Comparison of ENCODE assay signal across 10 mouse cellular contexts in genomic region chr13:99900965-99901364, GRCm38 (mm10). TPM values are rescaled to one million over a fixed set of nuclear protein-coding genes. Genes with fewer than 3 reads are reported as not detected.
DNase-seq lines count a peak whose midpoint lies in the region; ATAC-seq and TF ChIP-seq lines count a peak whose summit lies in the region.
"Had no signal": no experiment of that assay in that cellular context is flagged by ENCODE, and none has a peak within 500 bp of the region (broad histone marks: within the 10 kb centered on the region; RNA-seq: fewer than 3 reads in every experiment).

Cartpt (minus strand) TSS chr13:99901091.

- H3K4me2 ChIP-seq in lung, embryonic 16.5 days (ENCODE audit: low read depth, low read length) = peak within 1 kb of the TSS; percentile 25; the same call in 1 of the 2 replicates
- H3K4me2 ChIP-seq in lung, postnatal 0 days (replicated peaks; ENCODE audit: low read depth, low read length) = no peak within 1 kb of the TSS
- no peak within 1 kb of the TSS; the same call in 1 of the 2 replicates for H3K4me2 ChIP-seq in stomach, embryonic 16.5 days (ENCODE audit: low read depth, low read length)

- no peak within 1 kb of the TSS for H3K27ac ChIP-seq in lung, embryonic 16.5 days (ENCODE audit: low read length)
- H3K27ac ChIP-seq in lung, postnatal 0 days (ENCODE audit: low read length) = no peak within 1 kb of the TSS
- no peak within 1 kb of the TSS for H3K27ac ChIP-seq in limb, embryonic 10.5 days
- no peak within 1 kb of the TSS for H3K27ac ChIP-seq in stomach, embryonic 16.5 days (ENCODE audit: low read length)

- no peak for DNase-seq in adrenal gland, postnatal 4 days (ENCODE audit: low spot score in 2 of 2)
- DNase-seq in adrenal gland, postnatal 14 days = no peak
- no peak for DNase-seq in lung, postnatal 0 days (ENCODE audit: low spot score)
- DNase-seq in limb, embryonic 10.5 days (ENCODE audit: low spot score) = no peak
- no peak for DNase-seq in gastrocnemius, postnatal 4 days (ENCODE audit: low spot score in 2 of 2)
- no peak for DNase-seq in adrenal gland, postnatal 10 days

- 0 out of 2 replicates have a peak, but pooled peaks cover 2% of the 10 kb centered on the region for H3K4me1 ChIP-seq in lung, embryonic 16.5 days (replicated peaks; ENCODE audit: control insufficient read depth, insufficient read depth, low read length)
- no peaks in the 10 kb centered on the region for H3K4me1 ChIP-seq in lung, postnatal 0 days (ENCODE audit: insufficient read depth, low read depth, low read length)
- peaks cover 11% of the 10 kb centered on the region for H3K4me1 ChIP-seq in limb, embryonic 10.5 days
- H3K4me1 ChIP-seq in stomach, embryonic 16.5 days (ENCODE audit: control insufficient read depth, insufficient read depth, low read length) = no peaks in the 10 kb centered on the region

- H3K27me3 ChIP-seq in lung, embryonic 16.5 days (ENCODE audit: control insufficient read depth, insufficient read depth, low read depth, low read length) = peaks cover 22% of the 10 kb centered on the region
- H3K27me3 ChIP-seq in lung, postnatal 0 days (replicated peaks; ENCODE audit: insufficient read depth, low read length) = peaks cover 18% of the 10 kb centered on the region
- peaks cover 54% of the 10 kb centered on the region for H3K27me3 ChIP-seq in limb, embryonic 10.5 days (ENCODE audit: low read depth, poor library complexity, severe bottlenecking)
- peaks cover 21% of the 10 kb centered on the region for H3K27me3 ChIP-seq in stomach, embryonic 16.5 days (ENCODE audit: control insufficient read depth, insufficient read depth, low read length)

- H3K4me3 ChIP-seq in lung, embryonic 16.5 days (ENCODE audit: low read length) = no peak within 1 kb of the TSS; the same call in 1 of the 2 replicates
- H3K4me3 ChIP-seq in lung, postnatal 0 days (ENCODE audit: low read depth, low read length) = no peak within 1 kb of the TSS
- H3K4me3 ChIP-seq in limb, embryonic 10.5 days = peak within 1 kb of the TSS; percentile 26; the same call in 1 of the 2 replicates
- no peak within 1 kb of the TSS for H3K4me3 ChIP-seq in stomach, embryonic 16.5 days (replicated peaks; ENCODE audit: low read length)

- no peak for TF ChIP-seq CTCF in lung, postnatal 0 days (IDR thresholded peaks at IDR 0.05)

- no peaks in the 10 kb centered on the region for H3K9me3 ChIP-seq in lung, embryonic 16.5 days (ENCODE audit: control insufficient read depth, low read length)
- no peaks in the 10 kb centered on the region for H3K9me3 ChIP-seq in lung, postnatal 0 days (ENCODE audit: low read length)
- no peaks in the 10 kb centered on the region for H3K9me3 ChIP-seq in limb, embryonic 10.5 days (replicated peaks)
- no peaks in the 10 kb centered on the region for H3K9me3 ChIP-seq in stomach, embryonic 16.5 days (replicated peaks; ENCODE audit: control insufficient read depth, low read length)

- no peak for ATAC-seq in lung, embryonic 16.5 days (ENCODE audit: low read depth)
- ATAC-seq in lung, postnatal 0 days = no peak
- no peak for ATAC-seq in stomach, embryonic 16.5 days (ENCODE audit: insufficient read depth, low FRiP score)

- TF ChIP-seq EP300 in lung, postnatal 0 days (IDR thresholded peaks at IDR 0.05) = no peak

- H3K36me3 ChIP-seq in lung, embryonic 16.5 days (ENCODE audit: control insufficient read depth, insufficient read depth, low read length) = no peaks in the 10 kb centered on the region
- H3K36me3 ChIP-seq in lung, postnatal 0 days (ENCODE audit: insufficient read depth, low read length) = no peaks in the 10 kb centered on the region
- H3K36me3 ChIP-seq in limb, embryonic 10.5 days = no peaks in the 10 kb centered on the region
- no peaks in the 10 kb centered on the region for H3K36me3 ChIP-seq in stomach, embryonic 16.5 days (ENCODE audit: control insufficient read depth, insufficient read depth, low read length)

- 53% methylated on average over 9 of the region's 9 CpGs for WGBS in lung, embryonic 16.5 days
- WGBS in lung, postnatal 0 days = 56% methylated on average over 9 of the region's 9 CpGs
- WGBS in limb, embryonic 10.5 days = 48% methylated on average over 9 of the region's 9 CpGs
- WGBS in stomach, embryonic 16.5 days = 48% methylated on average over 9 of the region's 9 CpGs

- no peak within 1 kb of the TSS for H3K9ac ChIP-seq in lung, embryonic 16.5 days (ENCODE audit: low read length)
- no peak within 1 kb of the TSS for H3K9ac ChIP-seq in lung, postnatal 0 days (replicated peaks; ENCODE audit: low read depth)
- H3K9ac ChIP-seq in stomach, embryonic 16.5 days (ENCODE audit: low read length) = no peak within 1 kb of the TSS

RNA-seq across cellular contexts. Expression of gene Cartpt, which starts in this region (rescaled TPM):
- total RNA-seq in adrenal gland, postnatal 4 days (2021) = 10 to 100 TPM; 33.4 to 36.1 TPM
- 5.9 and 8.3 TPM in 2 replicates for total RNA-seq in adrenal gland, postnatal 14 days (2021)
- 1.1 and 1.4 TPM in 2 replicates for polyA plus RNA-seq in lung, embryonic 16.5 days (2015; fragmentation: Nextera tagmentation; extraction: Ambion mirVana)
- polyA plus RNA-seq in lung, postnatal 0 days (2015; fragmentation: Nextera tagmentation; extraction: Ambion mirVana) = 0.27 and 0.64 TPM in 2 replicates
- 0.19 TPM in 1 of 2 replicates, not detected in the other for polyA plus RNA-seq in limb, embryonic 10.5 days (2016; fragmentation: Nextera tagmentation; extraction: Ambion mirVana)
- polyA plus RNA-seq in stomach, embryonic 16.5 days (2015; fragmentation: Nextera tagmentation; extraction: Ambion mirVana) = 44.1 and 50.1 TPM in 2 replicates
- total RNA-seq in gastrocnemius, postnatal 4 days (2021) = not detected
- 10 to 100 TPM in 1 of 2 experiments, 1 to 10 TPM in 1; 8.1 to 11.7 TPM for total RNA-seq in adrenal gland, postnatal 10 days (2021)
- total RNA-seq: common myeloid progenitor, adult 5-6 weeks had no signal
- polyA plus RNA-seq: kidney, adult 2 months had no signal

Comparison
In these comparisons a context has a peak if more than half of its experiments do, and no peak if none do; other contexts are left out.
1. RNA of gene Cartpt (polyA plus RNA-seq): 44.1 to 50.1 TPM in stomach, embryonic 16.5 days; 1.1 to 1.4 TPM in lung, embryonic 16.5 days, 0.27 to 0.64 TPM in lung, postnatal 0 days and 0.19 TPM in limb, embryonic 10.5 days; every median in the first group is over 10 times any median in the second.